Mouse (Mus musculus) common myeloid progenitor, adult 5-6 weeks (primary cell): ENCODE measurements around the gene Ndufb7. TPM values are rescaled to one million over a fixed set of nuclear protein-coding genes. Genes with fewer than 3 reads are reported as not detected.
A peak's percentile ranks its signal among the peaks of the same experiment; 100 is the strongest.
"Not testable (repeated sequence)": the region's sequence is repeated elsewhere in the genome, so short reads cannot be mapped to it uniquely, and the experiment has no call there.

Experiments used
- ATAC-seq: replicated peaks from 2 replicates; pipeline ENCODE4 v1.8.0; 2016; ENCODE audit warnings: low read depth, mild to moderate bottlenecking, moderate TSS enrichment, inconsistent platforms; ENCODE audit not compliant: poor library complexity, severe bottlenecking
- total RNA-seq: library from RNA; stranded (forward); fragments of 200-1000, 187-1606 nt; gene quantifications from 2 replicates; pipeline ENCODE4 v1.2.3, GENCODE M21; 2017

The Ndufb7 gene
- total RNA-seq, 1 experiment from 2014 or later: 208 TPM

DNA sequence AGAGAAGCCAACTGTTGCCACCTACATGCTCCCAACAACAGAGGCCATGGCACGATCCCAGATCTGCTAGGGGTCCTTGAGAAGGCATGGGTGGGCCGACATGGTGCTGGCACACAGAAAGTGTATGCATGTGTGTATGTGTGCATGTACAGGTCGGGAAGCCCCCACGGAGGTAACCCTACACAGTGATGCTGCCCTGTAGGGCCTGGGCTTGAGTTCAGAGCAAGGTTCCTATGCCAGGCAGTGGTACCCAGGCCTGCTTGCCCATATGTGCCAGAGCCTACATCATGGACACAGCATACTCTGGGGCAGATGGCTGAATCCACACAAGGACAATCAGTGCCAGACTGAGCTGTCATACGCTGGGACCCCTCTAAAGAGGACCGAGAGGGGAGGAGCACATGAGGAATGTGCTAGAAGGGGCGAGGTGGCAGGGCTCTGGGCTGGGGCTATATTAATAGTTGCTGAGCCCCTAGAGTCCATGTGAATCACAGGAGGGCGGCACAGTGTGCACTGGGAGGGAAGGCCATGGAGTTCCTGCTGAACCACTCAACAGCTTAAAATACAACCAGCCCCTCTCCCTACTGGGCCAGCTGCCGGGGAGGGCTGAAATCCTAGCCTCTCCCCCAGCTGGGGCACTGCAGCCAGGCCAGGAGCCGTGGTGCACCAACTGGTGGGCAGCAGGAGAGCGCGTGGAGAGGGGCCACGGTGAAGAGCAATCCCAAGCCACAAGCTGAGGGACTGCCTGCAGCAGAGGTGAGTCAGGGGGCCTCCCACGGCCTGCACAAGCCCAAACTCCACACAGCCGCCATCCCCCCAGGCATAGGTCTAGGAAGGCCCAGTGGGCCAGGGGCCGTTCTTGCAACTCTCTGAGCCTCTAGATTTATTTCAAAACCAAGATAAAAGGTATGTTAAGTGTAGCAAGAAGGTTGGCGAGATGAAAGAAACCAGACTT, 9.4 kb downstream of the Ndufb7 start:
- ATAC-seq: no peak

- no peak for ATAC-seq
Measured at GRCm38 (mm10) chr8:83576516-83576895, 10.0 kb downstream of the Ndufb7 start.

- ATAC-seq: no peak
Measured at GRCm38 (mm10) chr8:83576921-83577320, 10.4 kb downstream of the Ndufb7 start.

DNA sequence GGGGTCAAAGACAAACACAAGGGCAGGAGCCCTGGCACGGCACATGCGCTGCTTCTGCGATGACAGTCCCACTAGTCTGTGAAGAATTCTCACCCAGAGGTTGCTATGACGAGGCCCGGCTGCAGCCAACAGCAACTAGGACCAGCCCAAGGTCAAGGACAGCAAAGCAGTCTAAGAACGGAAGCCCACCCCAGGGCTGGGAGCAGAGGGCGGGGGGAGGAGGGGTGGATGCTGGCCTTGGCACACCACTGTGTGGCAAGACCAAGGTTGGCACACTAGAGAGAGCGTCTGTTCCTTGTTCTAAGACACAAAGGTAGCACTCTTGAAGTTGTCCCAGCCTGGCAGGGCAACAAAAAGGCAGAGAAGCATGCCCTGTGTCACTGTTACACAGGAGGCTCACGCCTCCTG, 10.9 kb downstream of the Ndufb7 start:
- ATAC-seq: no peak

GRCm38 (mm10) chr8:83578131-83579055, 11.9 kb downstream of the Ndufb7 start:
- ATAC-seq: no peak

- no peak for ATAC-seq
Measured at GRCm38 (mm10) chr8:83579676-83580075, 13.2 kb downstream of the Ndufb7 start.

GRCm38 (mm10) chr8:83580826-83581225, 14.4 kb downstream of the Ndufb7 start:
- no peak for ATAC-seq

- no peak for ATAC-seq
Measured at GRCm38 (mm10) chr8:83582226-83582625, 15.8 kb downstream of the Ndufb7 start.

GRCm38 (mm10) chr8:83583236-83583635, 16.8 kb downstream of the Ndufb7 start:
- ATAC-seq: no peak

DNA sequence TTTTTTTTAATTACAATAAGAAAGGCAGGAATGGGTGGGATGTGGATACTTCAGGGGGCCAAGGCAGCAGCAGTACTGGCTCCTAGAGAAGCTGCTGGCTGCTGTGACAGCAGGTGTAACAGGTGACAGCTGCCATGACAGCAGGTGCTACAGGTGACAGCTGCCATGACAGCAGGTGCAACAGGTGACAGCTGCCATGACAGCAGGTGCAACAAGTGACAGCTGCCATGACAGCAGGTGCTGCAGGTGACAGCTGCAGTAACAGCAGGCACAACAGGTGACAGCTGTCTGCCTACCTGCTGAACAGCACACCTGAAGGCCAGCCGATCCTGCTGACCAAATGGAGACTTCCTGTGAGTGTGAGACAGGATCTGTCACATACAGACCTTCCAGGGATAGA, 18.3 kb downstream of the Ndufb7 start:
- ATAC-seq: no peak

DNA sequence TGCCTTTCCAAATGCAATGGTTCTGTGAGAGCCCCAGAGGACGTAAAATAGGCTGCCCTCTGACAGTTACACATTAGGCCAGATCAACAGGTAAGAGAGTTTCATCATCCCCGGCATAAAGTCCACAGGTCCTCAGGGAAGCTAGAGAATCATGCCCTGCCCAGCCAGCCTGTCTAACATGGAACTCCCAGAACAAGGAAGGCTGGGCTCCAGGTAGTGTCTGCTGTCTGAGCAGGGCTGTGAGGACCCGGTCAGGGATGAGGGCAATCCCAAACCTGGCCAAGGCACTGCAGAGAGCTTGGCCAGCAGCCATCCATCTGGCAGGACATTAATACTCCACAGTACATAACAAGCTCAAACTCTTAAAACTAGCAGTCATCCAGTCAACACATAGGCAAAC, 18.9 kb downstream of the Ndufb7 start:
- no peak for ATAC-seq

DNA sequence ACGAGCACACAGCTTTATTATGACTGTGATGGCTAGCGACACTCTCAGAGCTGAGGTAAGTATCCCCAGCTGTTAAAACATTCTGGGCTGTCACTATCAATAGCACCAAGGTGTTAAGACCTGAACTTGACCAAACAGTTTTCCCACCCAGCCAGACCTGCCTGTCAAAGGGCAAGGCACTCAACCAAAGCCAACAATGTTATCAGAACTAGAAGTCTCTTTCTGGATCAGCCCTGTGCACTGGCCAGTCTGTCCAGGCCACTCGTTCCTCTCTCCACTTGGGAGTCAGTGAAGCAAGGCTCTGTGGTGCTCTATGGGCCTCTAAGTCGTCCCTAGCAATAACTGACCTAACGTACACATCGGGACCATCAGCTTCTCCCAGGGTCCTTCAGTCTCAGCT, 21.2 kb downstream of the Ndufb7 start:
- no peak for ATAC-seq

- no peak for ATAC-seq
Measured at GRCm38 (mm10) chr8:83588886-83589285, 22.4 kb downstream of the Ndufb7 start.

GRCm38 (mm10) chr8:83590488-83591023, 24.1 kb downstream of the Ndufb7 start:
- ATAC-seq: no peak

GRCm38 (mm10) chr8:83592682-83593081, 26.2 kb downstream of the Ndufb7 start:
- no peak for ATAC-seq

- peak; percentile 8; the same call in 1 of the 2 replicates for ATAC-seq
Measured at GRCm38 (mm10) chr8:83593325-83594166, 27.1 kb downstream of the Ndufb7 start.

- ATAC-seq: peak; percentile 96
Measured at GRCm38 (mm10) chr8:83594167-83595049, 27.9 kb downstream of the Ndufb7 start.

DNA sequence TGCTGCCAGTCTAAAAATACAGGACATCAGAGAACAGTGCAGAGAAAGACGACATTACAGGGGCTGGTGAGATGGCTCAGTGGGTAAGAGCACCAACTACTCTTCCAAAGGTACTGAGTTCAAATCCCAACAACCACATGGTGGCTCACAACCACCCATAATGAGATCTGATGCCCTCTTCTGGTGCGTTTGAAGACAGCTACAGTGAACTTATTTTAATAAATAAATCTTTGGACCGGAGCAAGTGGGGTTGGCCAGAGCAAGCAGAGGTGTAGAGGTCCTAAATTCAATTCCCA, 28.5 kb downstream of the Ndufb7 start:
- not testable (repeated sequence) for ATAC-seq

GRCm38 (mm10) chr8:83596369-83596768, 29.9 kb downstream of the Ndufb7 start:
- no peak for ATAC-seq
